ENCODE assay signal across 22 mouse cellular contexts in genomic region chr4:55011391-55011790, GRCm38 (mm10).
DNase-seq lines count a peak whose midpoint lies in the region; ATAC-seq and TF ChIP-seq lines count a peak whose summit lies in the region.
"Had no signal": no experiment of that assay in that cellular context is flagged by ENCODE, and none has a peak within 500 bp of the region (broad histone marks: within the 10 kb centered on the region; RNA-seq: fewer than 3 reads in every experiment).

No protein-coding gene starts in this region.

- no peak overlapping the region for H3K4me2 ChIP-seq in hindbrain, postnatal 0 days (ENCODE audit: low read depth, low read length)
- no peak overlapping the region for H3K4me2 ChIP-seq in hindbrain, embryonic 16.5 days (ENCODE audit: low read length)
- H3K4me2 ChIP-seq in midbrain, postnatal 0 days (ENCODE audit: low read depth, low read length, poor library complexity, severe bottlenecking) = no peak overlapping the region
- no peak overlapping the region for H3K4me2 ChIP-seq in midbrain, embryonic 14.5 days (ENCODE audit: low read length)
- H3K4me2 ChIP-seq: hindbrain, embryonic 15.5 days; limb, embryonic 13.5 days; liver, embryonic 12.5 days; midbrain, embryonic 12.5 days had no signal

- no peak overlapping the region for H3K27ac ChIP-seq in hindbrain, postnatal 0 days
- no peak overlapping the region for H3K27ac ChIP-seq in hindbrain, embryonic 16.5 days (ENCODE audit: low read depth, low read length)
- H3K27ac ChIP-seq in midbrain, postnatal 0 days (ENCODE audit: low read depth, low read length) = no peak overlapping the region
- H3K27ac ChIP-seq in midbrain, embryonic 14.5 days (replicated peaks; ENCODE audit: low read depth, low read length) = no peak overlapping the region
- H3K27ac ChIP-seq: hindbrain, embryonic 15.5 days; limb, embryonic 13.5 days; liver, embryonic 12.5 days; midbrain, embryonic 12.5 days had no signal

- no peak for ATAC-seq in hindbrain, postnatal 0 days
- no peak for ATAC-seq in hindbrain, embryonic 16.5 days
- peak; percentile 47; the same call in 1 of the 2 replicates for ATAC-seq in midbrain, postnatal 0 days (ENCODE audit: low FRiP score)
- no peak for ATAC-seq in midbrain, embryonic 14.5 days (ENCODE audit: low FRiP score, low TSS enrichment)
- ATAC-seq: forebrain, embryonic 14.5 days; liver, embryonic 12.5 days had no signal

- no peak overlapping the region for H3K4me3 ChIP-seq in hindbrain, postnatal 0 days (ENCODE audit: low read length)
- no peak overlapping the region for H3K4me3 ChIP-seq in hindbrain, embryonic 16.5 days (ENCODE audit: low read length)
- H3K4me3 ChIP-seq in midbrain, postnatal 0 days (ENCODE audit: low read depth, low read length) = no peak overlapping the region
- no peak overlapping the region for H3K4me3 ChIP-seq in midbrain, embryonic 14.5 days (replicated peaks; ENCODE audit: low read depth, low read length)
- H3K4me3 ChIP-seq: hindbrain, embryonic 15.5 days; limb, embryonic 13.5 days; liver, embryonic 12.5 days; midbrain, embryonic 12.5 days had no signal

- 76% methylated on average over 12 of the region's 12 CpGs for WGBS in hindbrain, postnatal 0 days
- 75% methylated on average over 12 of the region's 12 CpGs for WGBS in hindbrain, embryonic 16.5 days
- 86% methylated on average over 12 of the region's 12 CpGs for WGBS in midbrain, postnatal 0 days
- 91% methylated on average over 12 of the region's 12 CpGs for WGBS in midbrain, embryonic 14.5 days

- no peaks in the 10 kb centered on the region for H3K9me3 ChIP-seq in hindbrain, postnatal 0 days (ENCODE audit: low read length)
- no peaks in the 10 kb centered on the region for H3K9me3 ChIP-seq in hindbrain, embryonic 16.5 days (ENCODE audit: control insufficient read depth, low read length)
- no peaks in the 10 kb centered on the region for H3K9me3 ChIP-seq in midbrain, postnatal 0 days (ENCODE audit: low read length)
- H3K9me3 ChIP-seq in midbrain, embryonic 14.5 days (ENCODE audit: control insufficient read depth, low read length) = no peaks in the 10 kb centered on the region
- H3K9me3 ChIP-seq: hindbrain, embryonic 15.5 days; limb, embryonic 13.5 days; liver, embryonic 12.5 days; midbrain, embryonic 12.5 days had no signal

- H3K9ac ChIP-seq in hindbrain, postnatal 0 days (replicated peaks; ENCODE audit: low read length) = no peak overlapping the region
- H3K9ac ChIP-seq in hindbrain, embryonic 16.5 days (ENCODE audit: low read depth, low read length) = no peak overlapping the region
- no peak overlapping the region for H3K9ac ChIP-seq in midbrain, postnatal 0 days (replicated peaks; ENCODE audit: low read length, poor library complexity, severe bottlenecking)
- H3K9ac ChIP-seq in midbrain, embryonic 14.5 days (replicated peaks; ENCODE audit: low read length) = no peak overlapping the region
- H3K9ac ChIP-seq: hindbrain, embryonic 15.5 days; limb, embryonic 13.5 days; liver, embryonic 12.5 days; midbrain, embryonic 12.5 days had no signal

- peak; percentile 30; the same call in 1 of the 2 replicates for TF ChIP-seq CTCF in hindbrain, postnatal 0 days (IDR thresholded peaks at IDR 0.05; ENCODE audit: low read depth)
- TF ChIP-seq CTCF in midbrain, postnatal 0 days (IDR thresholded peaks at IDR 0.05) = peak; percentile 49

- DNase-seq in adrenal gland, adult 2 months = peak; percentile 55
- no peak for DNase-seq in adrenal gland, adult 18-20 months (ENCODE audit: low spot score in 2 of 2)
- peak; percentile 34 for DNase-seq in hindbrain, postnatal 0 days (ENCODE audit: low spot score)
- DNase-seq in midbrain, postnatal 0 days (ENCODE audit: low spot score) = peak; percentile 39
- no peak for DNase-seq in midbrain, embryonic 14.5 days
- DNase-seq in cerebellum, adult 11 months = no peak
- DNase-seq in thymus, postnatal 0 days (ENCODE audit: low spot score) = no peak
- DNase-seq: cerebellum, adult 8-10 months; cerebellum, postnatal 36 days; embryo, embryonic 11 days; gastrocnemius, postnatal 10 days; heart, adult 18-20 months; kidney, adult 2 months; kidney, postnatal 10 days; lung, adult 18-20 months; thymus, adult 2 months had no signal

- H3K36me3 ChIP-seq in hindbrain, postnatal 0 days (ENCODE audit: insufficient read depth, low read length) = peaks cover 53% of the 10 kb centered on the region
- peaks cover 63% of the 10 kb centered on the region for H3K36me3 ChIP-seq in hindbrain, embryonic 16.5 days (ENCODE audit: control insufficient read depth, insufficient read depth, low read length)
- peaks cover 76% of the 10 kb centered on the region for H3K36me3 ChIP-seq in midbrain, postnatal 0 days (ENCODE audit: insufficient read depth, low read length)
- peaks cover 94% of the 10 kb centered on the region for H3K36me3 ChIP-seq in midbrain, embryonic 14.5 days (ENCODE audit: control insufficient read depth, insufficient read depth, low read length)

- H3K27me3 ChIP-seq in hindbrain, postnatal 0 days (ENCODE audit: insufficient read depth, low read length) = no peaks in the 10 kb centered on the region
- H3K27me3 ChIP-seq in hindbrain, embryonic 16.5 days (replicated peaks; ENCODE audit: control insufficient read depth, insufficient read depth, low read length) = no peaks in the 10 kb centered on the region
- H3K27me3 ChIP-seq in midbrain, postnatal 0 days (ENCODE audit: insufficient read depth, low read length) = no peaks in the 10 kb centered on the region
- no peaks in the 10 kb centered on the region for H3K27me3 ChIP-seq in midbrain, embryonic 14.5 days (ENCODE audit: control insufficient read depth, insufficient read depth, low read length)
- H3K27me3 ChIP-seq: hindbrain, embryonic 15.5 days; limb, embryonic 13.5 days; liver, embryonic 12.5 days; midbrain, embryonic 12.5 days had no signal

- no peaks in the 10 kb centered on the region for H3K4me1 ChIP-seq in hindbrain, postnatal 0 days (ENCODE audit: insufficient read depth, low read length)
- peaks cover 1% of the 10 kb centered on the region for H3K4me1 ChIP-seq in hindbrain, embryonic 16.5 days (ENCODE audit: control insufficient read depth, insufficient read depth, low read depth, low read length)
- H3K4me1 ChIP-seq in midbrain, postnatal 0 days (ENCODE audit: insufficient read depth, low read length) = no peaks in the 10 kb centered on the region
- peaks cover 1% of the 10 kb centered on the region; the same call in 1 of the 2 replicates for H3K4me1 ChIP-seq in midbrain, embryonic 14.5 days (ENCODE audit: control insufficient read depth, insufficient read depth, low read length)
- H3K4me1 ChIP-seq: liver, embryonic 12.5 days had no signal

Comparison
In these comparisons a context has a peak if more than half of its experiments do, and no peak if none do; other contexts are left out.
1. DNase-seq: peak in adrenal gland, adult 2 months (single experiment), hindbrain, postnatal 0 days (single experiment) and midbrain, postnatal 0 days (single experiment); none in adrenal gland, adult 18-20 months (0 of 2), midbrain, embryonic 14.5 days (single experiment), cerebellum, adult 11 months (single experiment) and thymus, postnatal 0 days (single experiment).